Mouse (Mus musculus): ENCODE results near the gene Gm10642.

DNA sequence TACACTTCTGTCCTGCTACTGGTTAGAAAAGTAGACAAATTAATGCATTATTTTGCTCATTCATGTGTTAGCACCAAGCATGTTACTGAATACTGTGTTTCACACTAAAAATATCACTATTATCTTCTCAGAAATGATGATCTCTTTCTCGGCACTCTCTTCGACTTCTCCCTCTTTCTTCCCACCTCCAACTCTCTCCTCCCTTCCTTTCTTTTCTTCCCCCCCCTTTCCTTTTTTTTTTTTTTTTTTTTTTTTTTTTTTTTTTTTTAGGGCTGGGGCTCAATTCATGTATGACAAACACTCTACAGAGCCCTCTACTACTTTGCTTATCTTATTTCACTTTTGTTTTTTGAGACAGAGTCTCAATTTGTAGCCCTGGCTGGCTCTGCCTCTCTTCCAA is 2.2 kb downstream of the Gm10642 start:
- TF ChIP-seq CTCF (IDR thresholded peaks at IDR 0.05; ENCODE audit: low read depth) (no peak), EP300 (IDR thresholded peaks at IDR 0.05; ENCODE audit: low read depth) (no peak)

All from liver, embryonic 14.5 days (tissue).